Mouse (Mus musculus): ENCODE measurements around the gene Sytl3.

DNA sequence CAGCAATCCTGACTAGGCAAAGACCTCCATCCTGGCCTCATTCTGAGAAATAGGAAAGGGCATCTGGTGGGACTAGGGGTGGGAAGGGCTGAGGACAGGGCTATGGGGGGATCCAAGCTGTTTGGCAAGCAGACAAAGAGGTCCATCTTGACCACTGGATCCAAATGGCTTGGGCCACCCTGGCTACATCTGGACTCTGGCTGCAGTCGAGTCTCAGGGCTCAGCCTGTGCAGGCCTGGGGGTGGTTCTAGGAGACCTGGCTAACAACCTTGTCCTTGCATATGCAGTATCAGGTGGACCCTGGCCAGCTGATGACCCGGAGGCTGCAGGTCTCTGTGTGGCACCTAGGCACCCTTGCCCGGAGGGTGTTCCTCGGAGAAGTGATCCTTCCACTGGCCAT is 73.8 kb downstream of the Sytl3 start:
- TF ChIP-seq POLR2A (IDR thresholded peaks at IDR 0.05; ENCODE audit: insufficient read depth, low read depth, low read length) (no peak), CTCF (IDR thresholded peaks at IDR 0.05) (no peak), EP300 (IDR thresholded peaks at IDR 0.05; ENCODE audit: insufficient read depth, low read depth, low read length) (no peak)
